Mouse (Mus musculus) embryo, embryonic 9.5 days (tissue): ENCODE measurements around the gene Pigb.
A peak's percentile ranks its signal among the peaks of the same experiment; 100 is the strongest.

Experiments used
- DNase-seq: peaks from one replicate; pipeline ENCODE4 v3.0.0-alpha.2; 2017; ENCODE audit errors: extremely low spot score

Gene Pigb

GRCm38 (mm10) chr9:73045711-73046110, 5.5 kb upstream of the Pigb start:
- DNase-seq = no peak

GRCm38 (mm10) chr9:73045204-73045603, 5.0 kb upstream of the Pigb start:
- peak; percentile 19 for DNase-seq

GRCm38 (mm10) chr9:73044146-73045079, 4.2 kb upstream of the Pigb start, which contains the start of gene Rab27a:
Rab27a (plus strand) TSS chr9:73044854.
- DNase-seq = peak; percentile 83

- peak; percentile 89 for DNase-seq
Measured at GRCm38 (mm10) chr9:73039222-73039945, 794 bp downstream of the Pigb start.

- DNase-seq = no peak
Measured at GRCm38 (mm10) chr9:73033406-73033805, 6.8 kb downstream of the Pigb start.

GRCm38 (mm10) chr9:73031421-73031820, 8.8 kb downstream of the Pigb start:
- DNase-seq = no peak

GRCm38 (mm10) chr9:73030443-73030842, 9.7 kb downstream of the Pigb start:
- DNase-seq = no peak

GRCm38 (mm10) chr9:73025818-73026636, 14.2 kb downstream of the Pigb start:
- DNase-seq = peak; percentile 53

- DNase-seq = no peak
Measured at GRCm38 (mm10) chr9:73020566-73021097, 19.5 kb downstream of the Pigb start.

- DNase-seq = no peak
Measured at GRCm38 (mm10) chr9:73019841-73020240, 20.3 kb downstream of the Pigb start.

GRCm38 (mm10) chr9:73014724-73015123, 25.5 kb downstream of the Pigb start:
- DNase-seq = no peak

GRCm38 (mm10) chr9:73012629-73013028, 27.5 kb downstream of the Pigb start:
- DNase-seq = no peak

- no peak for DNase-seq
Measured at GRCm38 (mm10) chr9:73008384-73008783, 31.8 kb downstream of the Pigb start.

GRCm38 (mm10) chr9:73006175-73006574, 34.0 kb downstream of the Pigb start:
- DNase-seq = no peak

- DNase-seq = no peak
Measured at GRCm38 (mm10) chr9:73005106-73005505, 35.1 kb downstream of the Pigb start.

GRCm38 (mm10) chr9:73004076-73004475, 36.1 kb downstream of the Pigb start:
- DNase-seq = no peak

GRCm38 (mm10) chr9:73002177-73002576, 38.0 kb downstream of the Pigb start:
- DNase-seq = no peak

- no peak for DNase-seq
Measured at GRCm38 (mm10) chr9:73001314-73002011, 38.7 kb downstream of the Pigb start.

- DNase-seq = no peak
Measured at GRCm38 (mm10) chr9:73000487-73000886, 39.7 kb downstream of the Pigb start.

- no peak for DNase-seq
Measured at GRCm38 (mm10) chr9:72996806-72997205, 43.4 kb downstream of the Pigb start.

GRCm38 (mm10) chr9:72996167-72996566, 44.0 kb downstream of the Pigb start:
- DNase-seq = no peak
